Mouse (Mus musculus): ENCODE measurements around the gene Mapre3. TPM values are rescaled to one million over a fixed set of nuclear protein-coding genes. Genes with fewer than 3 reads are reported as not detected.

The Mapre3 gene
- polyA plus RNA-seq, 1 experiment from 2014 or later: 2.1 TPM

- Histone ChIP-seq H3K4me3 (replicated peaks) (no peak overlapping the region), H3K4me2 (0 out of 2 replicates have a peak overlapping the region, but pooled peaks have one; percentile 96), H3K4me1 (replicated peaks) (peaks cover 85% of the 10 kb centered on the region), H3K27ac (peak overlapping the region; percentile 89), H3K36me3 (peaks cover 14% of the 10 kb centered on the region), H3K27me3 (no peaks in the 10 kb centered on the region), H3K9me3 (replicated peaks) (no peaks in the 10 kb centered on the region), H3K9ac (no peak overlapping the region)
- ATAC-seq (ENCODE audit: low read depth) (no peak), DNase-seq (no peak)
- 76% methylated on average over 7 of the region's 7 CpGs for WGBS (ENCODE audit: insufficient replicate concordance)
Observed at GRCm38 (mm10) chr5:30909863-30910262, 95.4 kb downstream of the Mapre3 start.

GRCm38 (mm10) chr5:30910481-30910880 is 96.0 kb downstream of the Mapre3 start:
- Histone ChIP-seq H3K4me1 (replicated peaks) (peaks cover 85% of the 10 kb centered on the region), H3K4me3 (replicated peaks) (no peak overlapping the region), H3K9ac (no peak overlapping the region), H3K27me3 (no peaks in the 10 kb centered on the region), H3K9me3 (replicated peaks) (no peaks in the 10 kb centered on the region), H3K4me2 (no peak overlapping the region), H3K27ac (peak overlapping the region; percentile 36; the same call in 1 of the 2 replicates), H3K36me3 (peaks cover 8% of the 10 kb centered on the region)
- ATAC-seq (ENCODE audit: low read depth) (no peak), DNase-seq (no peak)

- no peaks in the 10 kb centered on the region for H3K27me3 ChIP-seq
- peak overlapping the region; percentile 83 for H3K27ac ChIP-seq
- ATAC-seq (ENCODE audit: low read depth) (no peak), DNase-seq (no peak)
- no peak overlapping the region for H3K4me3 ChIP-seq (replicated peaks)
- H3K9me3 ChIP-seq (replicated peaks): no peaks in the 10 kb centered on the region
- peaks cover 5% of the 10 kb centered on the region for H3K36me3 ChIP-seq
- peaks cover 87% of the 10 kb centered on the region for H3K4me1 ChIP-seq (replicated peaks)
- 55% methylated on average over 5 of the region's 5 CpGs for WGBS (ENCODE audit: insufficient replicate concordance)
- H3K4me2 ChIP-seq: 0 out of 2 replicates have a peak overlapping the region, but pooled peaks have one; percentile 67
- H3K9ac ChIP-seq: no peak overlapping the region
Observed at GRCm38 (mm10) chr5:30912156-30912555, 97.7 kb downstream of the Mapre3 start.

- H3K4me3 ChIP-seq (replicated peaks): peak within 1 kb of the TSS; percentile 59
- no peaks in the 10 kb centered on the region for H3K9me3 ChIP-seq (replicated peaks)
- peak within 1 kb of the TSS; percentile 72 for H3K9ac ChIP-seq
- peaks cover 92% of the 10 kb centered on the region for H3K4me1 ChIP-seq (replicated peaks)
- ATAC-seq (ENCODE audit: low read depth): peak; percentile 34
- peaks cover 16% of the 10 kb centered on the region for H3K36me3 ChIP-seq
- DNase-seq: no peak
- H3K4me2 ChIP-seq: peak within 1 kb of the TSS; percentile 67
- no peaks in the 10 kb centered on the region for H3K27me3 ChIP-seq
- H3K27ac ChIP-seq: peak within 1 kb of the TSS; percentile 83
- 21% methylated on average over 13 of the region's 13 CpGs for WGBS (ENCODE audit: insufficient replicate concordance)
Observed at GRCm38 (mm10) chr5:30913060-30913841, 98.8 kb downstream of the Mapre3 start, which contains the start of gene Emilin1. Gene Emilin1, plus strand, starts transcription at chr5:30913402.

- Histone ChIP-seq H3K27ac (peak overlapping the region; percentile 83), H3K4me3 (replicated peaks) (peak overlapping the region; percentile 59), H3K4me2 (peak overlapping the region; percentile 67), H3K9ac (peak overlapping the region; percentile 72), H3K9me3 (replicated peaks) (no peaks in the 10 kb centered on the region), H3K4me1 (replicated peaks) (peaks cover 88% of the 10 kb centered on the region), H3K27me3 (no peaks in the 10 kb centered on the region), H3K36me3 (peaks cover 25% of the 10 kb centered on the region)
- DNase-seq (no peak), ATAC-seq (ENCODE audit: low read depth) (peak; percentile 3; the same call in 1 of the 2 replicates)
- WGBS (ENCODE audit: insufficient replicate concordance): 19% methylated on average over 7 of the region's 7 CpGs
Observed at GRCm38 (mm10) chr5:30914101-30914635, 99.7 kb downstream of the Mapre3 start.

- Histone ChIP-seq H3K4me3 (replicated peaks) (peak overlapping the region; percentile 59), H3K9ac (peak overlapping the region; percentile 72), H3K4me1 (replicated peaks) (peaks cover 83% of the 10 kb centered on the region), H3K36me3 (peaks cover 31% of the 10 kb centered on the region), H3K27me3 (no peaks in the 10 kb centered on the region), H3K4me2 (peak overlapping the region; percentile 67), H3K27ac (peak overlapping the region; percentile 83), H3K9me3 (replicated peaks) (no peaks in the 10 kb centered on the region)
- 28% methylated on average over 6 of the region's 6 CpGs for WGBS (ENCODE audit: insufficient replicate concordance)
- DNase-seq (no peak), ATAC-seq (ENCODE audit: low read depth) (no peak)
Observed at GRCm38 (mm10) chr5:30914849-30915248, 100.4 kb downstream of the Mapre3 start.

GRCm38 (mm10) chr5:30915456-30915855 is 101.0 kb downstream of the Mapre3 start:
- Histone ChIP-seq H3K4me2 (peak overlapping the region; percentile 67), H3K9me3 (replicated peaks) (no peaks in the 10 kb centered on the region), H3K27ac (peak overlapping the region; percentile 83), H3K36me3 (peaks cover 37% of the 10 kb centered on the region), H3K9ac (peak overlapping the region; percentile 72), H3K4me3 (replicated peaks) (peak overlapping the region; percentile 59), H3K27me3 (no peaks in the 10 kb centered on the region), H3K4me1 (replicated peaks) (peaks cover 87% of the 10 kb centered on the region)
- DNase-seq (no peak), ATAC-seq (ENCODE audit: low read depth) (0 out of 2 replicates have a peak, but pooled peaks have one; percentile 10)
- 19% methylated on average over 9 of the region's 9 CpGs for WGBS (ENCODE audit: insufficient replicate concordance)

Other genes starting within 250 kb of the Mapre3 start
- gene Kcnk3, start 226.5 kb upstream of the Mapre3 start, polyA plus RNA-seq (2015; fragmentation: Nextera tagmentation; extraction: Ambion mirVana): 0.13 and 0.30 TPM in 2 replicates
- 10.2 and 10.6 TPM in 2 replicates for gene Slc35f6, start 166.7 kb upstream of the Mapre3 start, polyA plus RNA-seq (2015; fragmentation: Nextera tagmentation; extraction: Ambion mirVana)
- 229 and 232 TPM in 2 replicates for gene Cenpa, start 147.9 kb upstream of the Mapre3 start, polyA plus RNA-seq (2015; fragmentation: Nextera tagmentation; extraction: Ambion mirVana)
- 0.20 and 0.33 TPM in 2 replicates for gene Dpysl5, start 103.1 kb upstream of the Mapre3 start, polyA plus RNA-seq (2015; fragmentation: Nextera tagmentation; extraction: Ambion mirVana)
- 40.8 and 47.7 TPM in 2 replicates for gene Tmem214, start 53.4 kb downstream of the Mapre3 start, polyA plus RNA-seq (2015; fragmentation: Nextera tagmentation; extraction: Ambion mirVana)
- gene Agbl5, start 74.1 kb downstream of the Mapre3 start, polyA plus RNA-seq (2015; fragmentation: Nextera tagmentation; extraction: Ambion mirVana): 4.3 and 5.3 TPM in 2 replicates
- 342 and 377 TPM in 2 replicates for gene Ost4, start 93.1 kb downstream of the Mapre3 start, polyA plus RNA-seq (2015; fragmentation: Nextera tagmentation; extraction: Ambion mirVana)
- gene Emilin1, start 98.8 kb downstream of the Mapre3 start, polyA plus RNA-seq (2015; fragmentation: Nextera tagmentation; extraction: Ambion mirVana): 41.6 and 42.7 TPM in 2 replicates
- gene Khk, start 106.8 kb downstream of the Mapre3 start, polyA plus RNA-seq (2015; fragmentation: Nextera tagmentation; extraction: Ambion mirVana): 33.9 and 37.6 TPM in 2 replicates
- gene Cgref1, start 130.9 kb downstream of the Mapre3 start, polyA plus RNA-seq (2015; fragmentation: Nextera tagmentation; extraction: Ambion mirVana): 5.4 and 5.6 TPM in 2 replicates
- 91.6 and 97.5 TPM in 2 replicates for gene Preb, start 145.7 kb downstream of the Mapre3 start, polyA plus RNA-seq (2015; fragmentation: Nextera tagmentation; extraction: Ambion mirVana)
- 0.03 and 0.07 TPM in 2 replicates for gene Tcf23, start 154.0 kb downstream of the Mapre3 start, polyA plus RNA-seq (2015; fragmentation: Nextera tagmentation; extraction: Ambion mirVana)
- 46.7 and 50.3 TPM in 2 replicates for gene Atraid, start 233.7 kb downstream of the Mapre3 start, polyA plus RNA-seq (2015; fragmentation: Nextera tagmentation; extraction: Ambion mirVana)
- 4.0 and 4.7 TPM in 2 replicates for gene Slc5a6, start 234.3 kb downstream of the Mapre3 start, polyA plus RNA-seq (2015; fragmentation: Nextera tagmentation; extraction: Ambion mirVana)
- 20.1 and 25.5 TPM in 2 replicates for gene Cad, start 240.1 kb downstream of the Mapre3 start, polyA plus RNA-seq (2015; fragmentation: Nextera tagmentation; extraction: Ambion mirVana)